Mouse (Mus musculus): ENCODE results near the gene Nat8f3.
"Not testable (repeated sequence)": the region's sequence is repeated elsewhere in the genome, so short reads cannot be mapped to it uniquely, and the experiment has no call there.

- TF ChIP-seq CTCF (IDR thresholded peaks at IDR 0.05; ENCODE audit: borderline replicate concordance, extremely low read depth, insufficient read depth, insufficient read length); POLR2A (IDR thresholded peaks at IDR 0.05; ENCODE audit: borderline replicate concordance, extremely low read depth, insufficient read depth, insufficient read length, poor library complexity, severe bottlenecking): not testable (repeated sequence)
Observed at GRCm38 (mm10) chr6:85763127-85764070, 2.2 kb downstream of the Nat8f3 start.

Measured in brain, embryonic 14.5 days (tissue).